Mouse (Mus musculus) E14TG2a.4 (cell line): ENCODE results near the gene Rnf212b.

ENCODE experiments used
- CTCF ChIP-seq: conservative IDR thresholded peaks from 2 replicates; pipeline ENCODE4 v1.5.1; 2014; ENCODE audit warnings: low read length
- POU5F1 ChIP-seq: IDR thresholded peaks from 2 replicates; pipeline ENCODE4 v1.6.1; 2014; ENCODE audit warnings: low read length, borderline replicate concordance

- TF ChIP-seq CTCF (no peak), POU5F1 (no peak)
These were observed 89.7 kb downstream of the Rnf212b start for GRCm38 (mm10) chr14:54903641-54904040.
